Mouse (Mus musculus) heart, postnatal 25 days (tissue): ENCODE measurements around the gene Gm10053. TPM values are rescaled to one million over a fixed set of nuclear protein-coding genes. Genes with fewer than 3 reads are reported as not detected.

Experiments
- DNase-seq: peaks from one replicate; pipeline ENCODE4 v3.0.0; 2022; ENCODE audit warnings: low spot score
- intact Hi-C: fragments of 180-260 bp; cut with DNase I; formaldehyde crosslinking; loops from one replicate; pipeline ENCODE4 v1.15.1; 2025
- total RNA-seq, 2 experiments: library from RNA; stranded (reverse); gene quantifications; 2 replicates each; pipeline ENCODE4 v1.2.3; 2021

Gene Gm10053
- total RNA-seq, 2 experiments from 2014 or later, result 1,136 to 1,153 TPM

DNA sequence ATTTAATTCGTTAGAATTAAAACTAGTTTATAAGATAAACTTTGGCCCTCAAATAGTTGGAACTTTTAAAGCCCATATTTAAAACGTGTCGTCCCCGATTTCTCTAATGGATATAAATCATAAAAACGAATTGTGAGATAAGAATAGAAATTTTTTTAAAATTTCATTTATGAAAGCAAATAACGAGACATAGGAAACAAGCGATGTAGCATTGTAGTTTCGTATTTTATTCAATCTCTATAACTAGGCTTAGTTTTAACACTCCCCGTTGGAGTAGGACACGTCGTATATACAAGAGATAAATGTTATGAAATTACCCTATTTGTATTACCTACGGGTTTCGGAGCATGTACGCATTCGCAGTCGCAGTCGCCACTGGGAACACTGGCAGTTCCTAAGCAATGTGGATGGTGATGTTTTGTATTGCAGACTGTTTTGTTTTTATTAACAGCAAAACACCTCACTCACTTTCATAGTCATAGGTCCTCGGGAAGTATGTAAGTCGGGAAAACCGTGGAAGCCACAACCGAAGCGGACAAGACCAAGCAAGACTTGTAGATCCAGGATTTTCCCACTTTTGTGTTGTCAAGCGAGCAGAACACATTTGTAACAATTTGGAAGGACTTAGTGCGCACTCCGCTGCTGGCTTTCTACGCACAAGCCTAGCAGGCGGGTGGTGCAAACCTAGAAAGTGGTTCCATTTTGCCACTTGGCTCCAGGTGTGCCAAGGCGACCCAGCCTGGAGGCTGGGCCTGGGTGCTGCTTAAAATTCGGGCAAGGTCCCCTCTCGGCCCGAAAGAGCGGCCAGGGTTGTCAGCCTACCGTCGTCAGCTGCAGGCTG is 23.5 kb downstream of the Gm10053 start:
- intact Hi-C loops, result no loop called here
- DNase-seq, result no peak

- intact Hi-C loops, result no loop called here
- DNase-seq, result no peak
Observed at GRCm38 (mm10) chr19:24899578-24900544, 24.4 kb downstream of the Gm10053 start.

DNA sequence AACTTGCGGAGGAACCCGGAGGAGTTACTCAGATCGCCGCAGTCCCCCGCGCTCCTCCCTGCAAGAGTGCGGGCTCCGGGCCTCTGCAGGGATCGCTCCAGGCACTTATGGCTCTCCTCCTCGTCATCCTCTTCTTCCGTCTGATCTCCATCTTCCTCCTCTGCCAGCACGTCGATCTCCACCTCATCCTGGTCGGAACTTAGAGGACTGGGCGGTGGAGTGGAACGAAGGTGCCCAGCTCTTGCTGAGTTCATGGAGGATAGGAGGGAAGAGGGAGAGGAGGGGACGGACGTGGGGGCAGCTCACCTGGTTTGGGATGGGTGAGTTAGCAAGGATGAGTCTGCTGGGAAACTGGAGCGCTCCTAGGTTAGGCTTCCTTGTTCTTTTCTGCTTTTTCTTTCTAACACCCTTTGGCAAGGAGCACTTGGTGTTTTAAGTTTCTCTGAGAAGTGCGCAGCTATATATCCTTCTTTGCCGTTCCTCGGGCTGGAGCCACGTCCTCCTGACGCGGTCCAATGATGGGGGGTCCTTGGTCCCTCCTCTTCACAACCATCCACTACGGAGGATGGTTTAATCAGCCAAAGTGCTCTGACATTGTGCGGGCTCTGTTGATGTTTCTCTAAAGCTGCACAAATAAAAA is 25.2 kb downstream of the Gm10053 start, which contains the start of gene Foxd4:
TSS of gene Foxd4 (minus strand) at position 617 of the 640 bp plus-strand sequence.
- intact Hi-C loops, result no loop called here
- no peak for DNase-seq

DNA sequence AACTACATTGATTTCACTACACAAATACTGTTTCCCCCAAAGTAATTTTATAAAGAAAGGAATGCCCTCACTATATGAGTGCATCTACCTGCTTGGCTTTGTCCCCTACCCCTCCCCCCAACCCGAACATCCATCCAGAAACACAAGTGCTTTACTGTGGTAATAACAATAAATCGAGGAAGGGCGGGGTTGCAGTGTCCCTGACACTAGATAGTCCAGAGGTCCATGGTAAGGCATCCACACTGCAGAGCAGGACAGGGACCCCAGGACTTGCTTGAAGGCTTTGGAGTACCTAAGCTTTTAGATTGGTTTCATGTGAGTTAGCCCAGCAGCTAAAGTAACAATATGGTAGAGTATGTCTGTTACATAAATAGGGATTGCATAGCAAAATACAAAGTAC is 26.2 kb downstream of the Gm10053 start:
- DNase-seq, result no peak
- intact Hi-C loops, result no loop called here

DNA sequence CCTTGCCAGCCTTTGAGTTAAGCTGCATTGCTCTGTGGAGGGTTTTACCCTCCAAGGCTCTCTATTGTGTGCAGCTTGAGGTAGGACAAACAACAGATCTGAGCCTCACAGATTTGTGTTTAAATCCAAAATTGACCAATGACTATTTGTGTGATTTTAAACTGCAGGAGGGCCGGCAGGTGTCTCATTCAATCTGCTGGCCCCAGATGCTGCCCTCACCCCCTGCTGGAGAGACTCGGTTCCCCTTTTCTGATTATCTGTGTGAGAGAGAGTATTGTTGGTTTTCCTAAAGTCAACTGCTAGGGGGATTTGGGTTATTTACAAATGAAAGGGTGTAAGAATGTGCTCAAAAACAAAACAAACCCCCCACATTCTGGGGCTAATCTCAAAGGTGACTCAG is 26.8 kb downstream of the Gm10053 start:
- DNase-seq, result no peak
- intact Hi-C loops, result no loop called here

DNA sequence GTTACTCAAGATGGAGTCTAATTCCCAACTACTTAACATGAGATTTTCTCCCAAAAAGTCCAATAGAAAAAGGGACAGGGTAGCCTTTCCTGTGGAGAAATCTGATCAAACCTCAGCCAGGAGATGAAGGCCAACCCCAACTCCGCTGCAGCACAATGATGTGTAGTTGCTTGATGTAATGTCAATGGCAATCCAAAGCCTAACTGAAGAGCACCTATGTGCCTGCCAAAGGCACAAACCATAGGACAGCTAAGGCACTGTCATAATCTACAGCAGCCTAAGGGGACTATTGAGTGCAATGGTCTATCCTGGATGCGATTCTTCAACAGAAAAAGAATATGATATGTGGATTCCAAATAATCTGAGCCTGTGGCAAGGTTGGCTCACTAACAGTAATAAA is 27.3 kb downstream of the Gm10053 start:
- DNase-seq, result no peak
- intact Hi-C loops, result no loop called here

DNA sequence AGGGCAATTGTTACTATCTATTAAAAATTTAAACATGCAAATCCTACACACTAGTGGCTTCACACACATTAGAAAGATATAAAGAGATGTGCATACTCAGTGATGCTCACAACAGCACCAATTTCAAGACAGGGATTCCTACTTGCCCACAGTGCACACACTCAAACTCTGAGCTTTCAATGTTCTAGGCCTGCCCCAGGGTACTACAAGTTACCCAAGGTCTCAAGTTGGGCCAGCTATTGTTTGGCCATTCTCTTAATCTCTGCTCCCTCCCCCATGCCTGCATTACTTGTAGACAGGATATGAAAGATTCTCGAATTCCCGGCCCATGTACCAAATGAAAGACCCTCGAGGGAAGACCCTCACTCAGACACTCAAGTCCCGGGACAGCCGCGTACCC is 32.2 kb downstream of the Gm10053 start:
- intact Hi-C loops, result no loop called here
- no peak for DNase-seq

- intact Hi-C loops, result no loop called here
- DNase-seq, result no peak
Observed at GRCm38 (mm10) chr19:24908385-24909155, 33.1 kb downstream of the Gm10053 start.

- intact Hi-C loops, result no loop called here
- no peak for DNase-seq
Observed at GRCm38 (mm10) chr19:24920866-24921265, 45.4 kb downstream of the Gm10053 start.

Other genes starting within 250 kb of the Gm10053 start
- gene Tmem252, start 201.7 kb upstream of the Gm10053 start, total RNA-seq, result under 1 TPM; 0.08 to 0.13 TPM
- 10 to 100 TPM; 93.4 to 99.9 TPM for gene Pgm5, start 13.8 kb upstream of the Gm10053 start, total RNA-seq
- not detected for gene Foxd4, start 25.5 kb downstream of the Gm10053 start, total RNA-seq
- gene Cbwd1, start 85.9 kb downstream of the Gm10053 start, total RNA-seq, result 10 to 100 TPM in 1 of 2 experiments, 1 to 10 TPM in 1; 7.8 to 10.2 TPM
- 10 to 100 TPM; 15.8 to 21.7 TPM for gene Dock8, start 123.8 kb downstream of the Gm10053 start, total RNA-seq